Mouse (Mus musculus): ENCODE results near the gene Oca2.

Gene Oca2

GRCm38 (mm10) chr7:56239543-56239942 lies at the start of gene Oca2:
Oca2 (plus strand) TSS chr7:56239760.
- no peak for DNase-seq (ENCODE audit: low spot score in 2 of 2)

- DNase-seq (ENCODE audit: low spot score in 2 of 2): no peak
Measured at GRCm38 (mm10) chr7:56191041-56191440, 48.5 kb upstream of the Oca2 start.

GRCm38 (mm10) chr7:56191661-56192060 lies 47.9 kb upstream of the Oca2 start:
- no peak for DNase-seq (ENCODE audit: low spot score in 2 of 2)

- no peak for DNase-seq (ENCODE audit: low spot score in 2 of 2)
Measured at GRCm38 (mm10) chr7:56201483-56202218, 37.9 kb upstream of the Oca2 start.

GRCm38 (mm10) chr7:56202843-56203242 lies 36.7 kb upstream of the Oca2 start:
- DNase-seq (ENCODE audit: low spot score in 2 of 2): no peak

- no peak for DNase-seq (ENCODE audit: low spot score in 2 of 2)
Measured at GRCm38 (mm10) chr7:56203286-56203685, 36.3 kb upstream of the Oca2 start.

GRCm38 (mm10) chr7:56204877-56205276 lies 34.7 kb upstream of the Oca2 start:
- DNase-seq (ENCODE audit: low spot score in 2 of 2): no peak

GRCm38 (mm10) chr7:56220811-56221210 lies 18.7 kb upstream of the Oca2 start:
- no peak for DNase-seq (ENCODE audit: low spot score in 2 of 2)

GRCm38 (mm10) chr7:56235794-56236423 lies 3.7 kb upstream of the Oca2 start:
- no peak for DNase-seq (ENCODE audit: low spot score in 2 of 2)

- no peak for DNase-seq (ENCODE audit: low spot score in 2 of 2)
Measured at GRCm38 (mm10) chr7:56236617-56237016, 2.9 kb upstream of the Oca2 start.

GRCm38 (mm10) chr7:56254568-56254967 lies 15.0 kb downstream of the Oca2 start:
- DNase-seq (ENCODE audit: low spot score in 2 of 2): no peak

- DNase-seq (ENCODE audit: low spot score in 2 of 2): no peak
Measured at GRCm38 (mm10) chr7:56257875-56258441, 18.4 kb downstream of the Oca2 start.

GRCm38 (mm10) chr7:56277506-56277905 lies 37.9 kb downstream of the Oca2 start:
- DNase-seq (ENCODE audit: low spot score in 2 of 2): no peak

- peak; percentile 19 to 72 for DNase-seq (ENCODE audit: low spot score in 2 of 2)
Measured at GRCm38 (mm10) chr7:56291468-56292115, 52.0 kb downstream of the Oca2 start.

- no peak for DNase-seq (ENCODE audit: low spot score in 2 of 2)
Measured at GRCm38 (mm10) chr7:56304408-56304807, 64.8 kb downstream of the Oca2 start.

- DNase-seq (ENCODE audit: low spot score in 2 of 2): no peak
Measured at GRCm38 (mm10) chr7:56314358-56314757, 74.8 kb downstream of the Oca2 start.

- DNase-seq (ENCODE audit: low spot score in 2 of 2): no peak
Measured at GRCm38 (mm10) chr7:56315630-56316529, 76.3 kb downstream of the Oca2 start.

- no peak for DNase-seq (ENCODE audit: low spot score in 2 of 2)
Measured at GRCm38 (mm10) chr7:56327738-56328137, 88.2 kb downstream of the Oca2 start.

- DNase-seq (ENCODE audit: low spot score in 2 of 2): peak in 1 of 2 experiments; percentile 12
Measured at GRCm38 (mm10) chr7:56348528-56348927, 109.0 kb downstream of the Oca2 start.

GRCm38 (mm10) chr7:56356658-56357342 lies 117.2 kb downstream of the Oca2 start:
- DNase-seq (ENCODE audit: low spot score in 2 of 2): no peak
